Comparison of ENCODE assay signal across 8 mouse cellular contexts in the genomic region with DNA sequence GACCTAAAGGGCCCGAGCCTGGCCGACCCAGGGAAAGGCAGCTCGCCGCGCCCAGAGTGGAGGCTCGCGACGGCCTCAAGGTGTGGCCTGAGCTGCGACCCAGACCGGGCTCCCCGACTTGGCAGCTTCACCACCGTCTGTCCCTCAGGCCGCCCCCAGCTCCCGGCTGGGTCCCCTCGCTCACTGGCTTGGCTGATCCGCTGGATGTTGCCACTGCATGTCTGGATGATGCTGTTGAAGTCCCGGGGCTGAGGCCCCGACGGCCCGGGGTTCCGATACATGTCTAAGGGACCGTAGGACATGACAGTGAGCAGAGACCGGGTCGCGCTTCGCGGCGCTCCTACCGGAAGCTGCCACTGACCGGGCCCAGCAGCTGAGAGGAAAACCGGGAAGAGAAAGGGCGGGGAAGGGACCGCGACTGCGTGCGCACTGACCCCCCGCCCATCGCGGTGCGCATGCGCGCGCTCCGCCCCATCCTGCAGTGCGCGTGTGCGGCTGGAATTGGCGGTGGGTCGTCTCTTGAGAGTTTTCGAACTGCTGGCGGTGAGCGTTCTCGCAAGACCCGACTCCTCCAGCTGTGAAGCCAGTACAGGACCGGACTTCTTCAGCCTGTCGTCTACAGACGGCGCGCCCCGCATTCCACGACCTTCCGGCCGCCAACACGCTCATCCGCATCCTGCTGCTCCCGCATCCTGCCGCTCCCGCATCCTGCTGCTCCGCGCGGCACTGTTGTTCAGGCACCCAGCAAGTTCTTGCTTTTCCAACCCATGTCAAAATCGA. TPM values are rescaled to one million over a fixed set of nuclear protein-coding genes. Genes with fewer than 3 reads are reported as not detected.
A peak's percentile ranks its signal among the peaks of the same experiment; 100 is the strongest.
DNase-seq lines count a peak whose midpoint lies in the region; ATAC-seq lines count a peak whose summit lies in the region.

TSS of gene Stx12 (minus strand) at position 446 of the 780 bp plus-strand sequence.

- H3K36me3 ChIP-seq in hindbrain, embryonic 11.5 days (ENCODE audit: control insufficient read depth, insufficient read depth, low read length) = no peaks in the 10 kb centered on the region

- peak within 1 kb of the TSS; percentile 75 for H3K4me3 ChIP-seq in hindbrain, embryonic 11.5 days (ENCODE audit: low read depth, low read length)

- under 1% methylated on average over 72 of the region's 72 CpGs for WGBS in hindbrain, embryonic 11.5 days

- H3K4me1 ChIP-seq in hindbrain, embryonic 11.5 days (replicated peaks; ENCODE audit: control insufficient read depth, insufficient read depth, low read length) = 0 out of 2 replicates have a peak, but pooled peaks cover 2% of the 10 kb centered on the region

- H3K27ac ChIP-seq in hindbrain, embryonic 11.5 days (ENCODE audit: low read depth, low read length) = peak within 1 kb of the TSS; percentile 79

- no peaks in the 10 kb centered on the region for H3K27me3 ChIP-seq in hindbrain, embryonic 11.5 days (ENCODE audit: control insufficient read depth, insufficient read depth, low read length)

- peak within 1 kb of the TSS; percentile 86 for H3K9ac ChIP-seq in hindbrain, embryonic 11.5 days (ENCODE audit: low read depth, low read length)

- H3K4me2 ChIP-seq in hindbrain, embryonic 11.5 days (replicated peaks; ENCODE audit: low read depth, low read length) = peak within 1 kb of the TSS; percentile 89

- H3K9me3 ChIP-seq in hindbrain, embryonic 11.5 days (ENCODE audit: control insufficient read depth, low read length) = no peaks in the 10 kb centered on the region

- DNase-seq in MN1 (ENCODE audit: low spot score) = peak; percentile 98
- peak; percentile 86 for DNase-seq in cerebellum, adult 9-10 months
- DNase-seq in frontal cortex, adult 2 months (ENCODE audit: extremely low spot score in 1 of 2, low spot score in 1 of 2) = peak; percentile 65 to 91
- DNase-seq in hindbrain, embryonic 11.5 days (ENCODE audit: low spot score) = peak; percentile 96
- peak; percentile 86 to 91 for DNase-seq in layer of hippocampus, postnatal 10 days (ENCODE audit: low spot score in 2 of 2)
- peak; percentile 93 for DNase-seq in lung, postnatal 10 days
- DNase-seq in ovary, postnatal 36 days (ENCODE audit: low spot score) = peak; percentile 91
- DNase-seq in thymus, postnatal 25 days = peak; percentile 86

- ATAC-seq in hindbrain, embryonic 11.5 days (ENCODE audit: low FRiP score) = peak; percentile 96

RNA-seq across cellular contexts. Expression of gene Stx12, which starts in this region (rescaled TPM):
- 101 and 110 TPM in 2 replicates for polyA plus RNA-seq in frontal cortex, adult 2 months (2012; rRNA removed)
- 105 and 106 TPM in 2 replicates for polyA plus RNA-seq in hindbrain, embryonic 11.5 days (2014; fragmentation: Nextera tagmentation; extraction: Ambion mirVana)
- 100 to 1,000 TPM; 113 to 115 TPM for total RNA-seq in layer of hippocampus, postnatal 10 days (2021)

Comparison
In these comparisons a context has a peak if more than half of its experiments do, and no peak if none do; other contexts are left out.
1. Peak in every context shown above with its lines: DNase-seq, ATAC-seq, H3K4me3 ChIP-seq and H3K27ac ChIP-seq.